Mouse (Mus musculus) heart, adult 2 months (tissue): ENCODE data around the gene Kif1a.

Source experiments
- CTCF ChIP-seq: fragments of 200-600 bp; IDR thresholded peaks from 2 replicates; pipeline ENCODE4 v1.8.1; 2022; ENCODE audit warnings: antibody characterized with exemption, mild to moderate bottlenecking, moderate library complexity
- POLR2A ChIP-seq: fragments of 200-500 bp; IDR thresholded peaks from 2 replicates; pipeline ENCODE4 v1.6.1; 2011; ENCODE audit warnings: mild to moderate bottlenecking, low read depth, low read length, control low read depth; ENCODE audit not compliant: insufficient read depth

GRCm38 (mm10) chr1:92972854-92973253 is 128.9 kb downstream of the Kif1a start:
- TF ChIP-seq CTCF: no peak
- TF ChIP-seq POLR2A: no peak
